Mouse (Mus musculus): ENCODE data around the gene Erh.

Erh gene

GRCm38 (mm10) chr12:80643693-80644505, at the start of gene Erh, which contains the start of gene Slc39a9:
Gene Erh, minus strand, starts transcription at chr12:80644341.
Gene Slc39a9, plus strand, starts transcription at chr12:80643883.
- WGBS: under 1% methylated on average over 50 of the region's 50 CpGs

GRCm38 (mm10) chr12:80693700-80694099, 49.6 kb upstream of the Erh start:
- WGBS: 83% methylated on average over 2 of the region's 2 CpGs

- WGBS: 4% methylated on average over 52 of the region's 52 CpGs
Measured at GRCm38 (mm10) chr12:80692269-80692972, 48.3 kb upstream of the Erh start, which contains the start of gene Plekhd1. Gene Plekhd1, plus strand, starts transcription at chr12:80692591.

DNA sequence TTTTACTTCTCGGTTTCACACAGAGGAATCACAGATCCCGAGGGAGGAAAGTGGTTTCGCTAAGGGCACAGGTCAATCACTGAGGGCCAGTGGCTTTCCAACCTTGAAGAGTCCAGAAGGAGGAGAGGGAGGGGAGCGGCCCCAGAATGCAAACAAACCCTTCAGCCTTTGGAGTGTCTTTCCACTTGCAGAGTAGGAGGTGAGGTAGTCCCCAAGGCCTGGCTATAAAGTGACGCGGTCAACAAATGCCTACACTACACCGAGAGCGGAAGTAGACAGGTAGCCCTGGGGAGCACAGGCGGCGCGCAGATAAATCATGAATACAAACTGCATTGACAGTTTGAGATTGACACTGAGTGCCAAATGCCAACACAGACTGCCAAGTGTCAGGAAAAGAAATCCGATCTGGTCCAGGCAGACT, 47.5 kb upstream of the Erh start:
- 56% methylated on average over 12 of the region's 12 CpGs for WGBS

DNA sequence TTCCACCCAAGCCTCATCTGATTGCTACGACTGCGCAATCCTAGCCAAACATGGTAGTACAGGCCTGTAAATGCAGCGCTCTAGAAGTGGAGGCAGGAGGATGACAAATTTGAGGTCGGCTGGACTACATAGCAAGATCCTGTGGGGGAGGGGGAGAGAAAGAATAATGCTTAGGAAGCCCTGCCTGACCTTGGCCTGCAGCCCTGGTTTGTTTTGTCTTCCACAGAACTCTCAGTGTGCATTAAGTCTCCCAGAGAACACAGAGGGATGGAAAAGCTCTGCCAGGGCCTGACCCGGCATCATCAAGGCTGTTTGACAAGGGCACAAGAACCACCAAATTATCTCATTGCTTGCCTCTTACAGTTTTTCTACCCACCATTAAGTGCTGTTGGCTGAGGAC, 45.6 kb upstream of the Erh start:
- WGBS: 81% methylated on average over 5 of the region's 5 CpGs

GRCm38 (mm10) chr12:80687788-80688211, 43.7 kb upstream of the Erh start:
- WGBS: 21% methylated on average over 10 of the region's 10 CpGs

DNA sequence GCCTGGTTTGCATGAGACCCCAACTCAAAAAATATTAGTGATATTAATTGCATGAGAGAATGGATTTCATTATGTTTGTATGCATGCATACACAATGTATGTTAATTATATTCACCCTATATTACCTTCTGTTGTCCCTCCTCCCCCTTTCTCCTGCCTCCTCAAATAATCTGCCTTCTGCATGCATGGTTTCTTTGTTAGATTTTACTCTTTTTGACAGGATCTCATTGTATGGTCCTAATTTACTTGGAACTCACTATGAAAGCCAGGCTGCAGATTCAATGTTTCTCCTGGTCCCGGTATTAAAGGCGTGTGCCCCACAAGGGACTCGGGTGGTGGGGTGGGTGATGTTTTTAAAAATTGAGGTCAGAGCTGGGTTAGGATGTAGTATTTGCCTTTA, 40.2 kb upstream of the Erh start:
- 79% methylated on average over 3 of the region's 3 CpGs for WGBS

DNA sequence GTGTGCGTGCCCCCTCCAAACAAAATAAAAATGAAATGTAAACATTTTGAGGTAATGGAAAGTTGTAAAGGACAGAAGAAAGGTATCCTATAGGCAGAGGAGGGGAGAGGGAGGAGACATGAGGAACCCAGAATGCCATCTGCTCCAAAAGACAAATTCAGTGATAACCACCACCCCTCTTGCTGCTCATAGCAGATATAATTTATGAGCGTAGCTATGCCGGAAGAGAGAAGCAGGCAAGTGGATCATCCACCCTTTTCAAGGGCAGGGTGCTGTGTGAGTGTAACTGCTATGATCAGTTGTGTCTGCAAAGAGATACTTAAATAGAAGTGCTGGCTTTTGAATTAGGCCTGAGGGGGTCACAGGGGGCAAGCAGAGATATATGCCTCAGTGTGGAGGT, 39.4 kb upstream of the Erh start:
- 96% methylated on average over 3 of the region's 3 CpGs for WGBS

- WGBS: 87% methylated on average over 1 of the region's 1 CpGs
Measured at GRCm38 (mm10) chr12:80681340-80681739, 37.2 kb upstream of the Erh start.

GRCm38 (mm10) chr12:80673170-80673569, 29.0 kb upstream of the Erh start:
- 11% methylated on average over 3 of the region's 3 CpGs for WGBS

GRCm38 (mm10) chr12:80668391-80668790, 24.2 kb upstream of the Erh start:
- WGBS: 78% methylated on average over 2 of the region's 2 CpGs

GRCm38 (mm10) chr12:80663935-80664334, 19.8 kb upstream of the Erh start:
- 80% methylated on average over 2 of the region's 2 CpGs for WGBS

- 84% methylated on average over 10 of the region's 10 CpGs for WGBS
Measured at GRCm38 (mm10) chr12:80662322-80662721, 18.2 kb upstream of the Erh start.

GRCm38 (mm10) chr12:80658661-80659060, 14.5 kb upstream of the Erh start:
- WGBS: 71% methylated on average over 6 of the region's 6 CpGs

DNA sequence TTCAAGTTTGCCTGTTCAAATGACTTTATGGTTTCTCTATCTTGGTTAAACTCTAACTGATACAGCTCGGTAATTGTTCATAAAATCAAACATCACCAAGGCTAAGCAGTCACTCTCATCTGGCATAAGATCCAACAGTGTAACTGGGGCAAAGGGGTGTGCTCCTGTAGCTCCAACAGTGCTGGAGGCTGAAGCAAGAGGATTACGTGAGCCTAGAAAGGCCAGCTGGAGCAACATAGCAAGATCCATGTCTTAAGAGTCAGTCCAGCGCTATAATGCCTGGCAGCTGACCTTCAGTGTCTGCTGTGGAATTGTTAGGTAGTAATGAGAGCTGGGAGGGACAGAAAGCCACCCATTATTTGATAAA, 10.5 kb upstream of the Erh start:
- 81% methylated on average over 3 of the region's 3 CpGs for WGBS

DNA sequence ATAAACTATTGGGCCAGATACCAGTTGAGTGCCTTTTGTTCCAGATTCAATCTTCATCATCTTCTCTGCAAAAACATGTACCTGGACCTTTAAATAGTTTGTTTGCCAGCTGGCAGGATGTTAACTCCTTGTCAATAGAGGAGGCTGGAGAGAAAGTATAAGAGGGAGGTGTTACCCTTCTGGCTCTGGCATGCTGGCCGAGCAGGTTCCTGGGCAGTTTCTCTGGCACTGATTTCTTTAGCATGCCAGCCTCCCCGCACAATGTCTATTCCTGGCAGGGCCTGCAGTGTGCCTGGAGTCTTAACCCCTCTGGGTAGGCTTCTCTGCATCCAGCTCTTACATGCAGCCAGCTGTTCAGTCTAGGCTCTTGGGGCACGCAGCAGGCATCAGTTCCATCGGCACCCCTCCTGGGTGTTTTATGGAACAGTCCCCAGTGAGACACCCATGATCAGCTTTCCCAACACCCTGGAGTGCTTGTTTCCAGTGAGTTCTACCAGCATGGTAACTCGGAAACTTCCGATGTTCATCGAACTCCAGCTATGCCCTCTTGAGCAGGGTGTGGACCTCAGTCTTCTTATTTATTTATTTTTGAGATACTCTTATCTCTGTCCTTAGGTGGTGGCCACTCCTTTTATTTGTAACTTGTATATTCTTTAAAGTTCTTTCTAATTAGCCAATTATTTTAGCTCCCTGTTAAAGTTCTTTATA, 10.0 kb upstream of the Erh start:
- WGBS: 62% methylated on average over 7 of the region's 7 CpGs

DNA sequence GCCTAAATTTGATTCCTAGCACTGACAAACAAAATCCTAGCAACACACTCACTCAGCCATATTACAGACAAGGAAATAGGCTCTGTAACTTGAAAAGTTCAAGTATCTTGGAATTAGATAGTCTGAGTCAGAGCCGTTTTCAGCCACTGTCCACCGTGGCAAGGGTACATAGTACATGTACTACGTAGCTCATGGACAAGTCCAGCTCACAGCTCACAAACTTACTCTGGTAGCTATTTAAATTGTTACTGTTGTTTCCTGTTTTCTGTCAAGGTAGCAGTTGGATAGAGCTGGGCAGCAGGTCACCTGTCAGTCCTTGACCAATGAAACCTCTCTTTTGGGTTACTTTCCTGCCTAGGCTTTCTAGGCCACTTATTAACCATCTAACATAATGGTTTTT, 2.2 kb upstream of the Erh start:
- WGBS: 81% methylated on average over 3 of the region's 3 CpGs

DNA sequence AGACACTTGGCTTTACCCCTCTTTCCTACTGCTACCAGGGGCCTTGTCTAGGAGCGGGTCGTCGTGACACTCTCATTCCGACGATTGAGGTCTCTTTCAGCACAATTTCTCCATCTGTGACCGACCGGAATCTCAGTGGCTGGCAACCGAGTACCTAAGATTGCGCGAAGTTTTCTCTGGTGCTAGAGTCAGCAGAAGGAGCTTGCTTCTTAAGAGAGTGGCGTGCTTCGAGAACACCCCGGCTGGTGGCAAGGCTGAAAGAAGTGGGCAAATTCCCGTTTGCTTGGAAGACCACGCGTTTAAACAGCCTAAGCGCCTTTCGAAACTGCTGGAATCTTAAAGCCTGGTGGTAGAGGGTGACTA, 346 bp upstream of the Erh start:
- 3% methylated on average over 18 of the region's 18 CpGs for WGBS

- WGBS: 3% methylated on average over 47 of the region's 48 CpGs
Measured at GRCm38 (mm10) chr12:80642725-80643692, 1.1 kb downstream of the Erh start.

DNA sequence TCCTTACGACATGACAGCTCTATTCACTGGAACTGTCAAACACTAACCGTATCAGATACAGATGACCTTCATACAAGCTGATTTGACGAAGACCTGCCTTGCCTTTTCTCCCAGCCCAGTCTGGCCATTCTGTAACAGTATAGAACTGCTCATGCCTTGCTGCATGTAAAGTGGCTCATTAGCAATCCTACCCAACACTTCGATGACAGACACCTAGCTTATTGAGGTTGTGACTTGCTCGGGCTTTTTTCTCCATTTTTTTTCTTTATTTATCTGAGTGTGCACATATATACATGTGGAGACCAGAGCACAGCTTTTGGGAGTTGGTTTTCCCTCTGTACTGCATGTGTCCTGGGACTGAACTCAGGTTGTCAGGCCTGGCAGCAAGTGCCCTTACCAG, 12.4 kb downstream of the Erh start:
- WGBS: 89% methylated on average over 5 of the region's 5 CpGs

DNA sequence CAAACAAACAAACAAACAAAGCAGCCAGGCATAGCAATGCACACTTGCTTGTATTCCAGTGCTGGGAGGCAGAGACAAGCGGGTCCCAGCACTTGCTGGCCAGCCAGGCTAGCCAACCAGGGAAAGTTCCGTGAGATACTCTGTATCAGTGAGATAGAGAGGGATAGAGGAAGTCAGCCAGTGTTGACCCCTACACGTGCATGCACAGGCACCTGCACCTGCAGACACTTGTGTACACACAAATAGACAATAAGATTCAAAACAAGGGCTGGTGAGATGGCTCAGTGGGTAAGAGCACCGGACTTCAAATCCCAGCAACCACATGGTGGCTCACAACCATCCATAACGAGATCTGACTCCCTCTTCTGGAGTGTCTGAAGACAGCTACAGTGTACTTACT, 23.6 kb downstream of the Erh start:
- 80% methylated on average over 5 of the region's 5 CpGs for WGBS

All from cerebral cortex, adult 2 months (tissue).